Mouse (Mus musculus) adrenal gland, adult 2 months (tissue): Measurements from ENCODE around the gene Olfr341. TPM values are rescaled to one million over a fixed set of nuclear protein-coding genes. Genes with fewer than 3 reads are reported as not detected.

ENCODE experiments used
- DNase-seq: peaks from one replicate; pipeline ENCODE4 v3.0.0; 2021
- long read RNA-seq: library from polyadenylated mRNA; stranded (forward); transcript quantifications from one replicate; pipeline ENCODE4 v2.0.0, GENCODE M21; 2021
- polyA plus RNA-seq: library from polyadenylated mRNA; depleted of rRNA; stranded (reverse); fragments of >200 nt; gene quantifications from 2 replicates; pipeline ENCODE4 v1.2.3, GENCODE M21; 2012; rRNA removed
- total RNA-seq, 2 experiments: library from RNA; stranded (reverse); gene quantifications; 2 replicates each; pipeline ENCODE4 v1.2.3; 2021

The Olfr341 gene
- not detected for total RNA-seq
- not detected in 2 replicates for polyA plus RNA-seq
- long read RNA-seq, result 0 reads

DNA sequence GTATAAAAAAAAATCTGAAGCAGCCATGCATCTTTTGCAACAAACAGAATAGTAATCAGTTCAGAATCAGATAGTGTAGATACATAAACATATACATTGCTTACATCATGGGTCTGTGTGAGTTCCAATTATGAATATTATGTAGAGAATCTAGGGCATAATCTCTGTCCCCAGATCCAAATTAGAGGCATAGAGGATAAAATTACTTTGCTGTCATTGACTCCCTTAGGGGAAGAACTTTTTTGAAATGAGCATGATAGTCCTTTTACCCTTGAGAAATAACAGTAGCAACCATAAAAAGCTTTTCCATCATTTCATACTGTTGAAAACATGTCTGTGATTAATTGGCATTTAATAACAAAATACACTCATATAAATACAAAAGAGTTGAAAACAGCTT is at the start of gene Olfr341:
Olfr341 (minus strand) TSS at position 101 of the 400 bp plus-strand sequence.
- no peak for DNase-seq

DNA sequence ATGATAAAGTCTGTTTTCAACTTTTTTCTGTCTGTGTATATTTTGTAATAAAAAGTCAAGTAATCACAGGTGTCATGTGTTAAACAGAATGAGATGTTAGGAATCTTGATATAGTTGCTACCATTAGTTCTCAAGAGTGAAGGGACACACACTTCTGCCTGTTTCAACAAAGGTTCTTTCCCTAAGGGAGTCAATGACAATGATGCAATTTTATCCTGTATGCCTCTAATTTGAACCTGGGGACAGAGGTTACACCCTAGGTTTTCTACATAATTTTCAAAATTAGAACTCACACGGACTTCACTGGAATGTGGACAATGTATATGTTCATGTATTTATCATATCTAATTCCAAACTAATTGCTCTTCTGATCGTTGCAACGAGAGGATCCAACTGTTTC is 42.4 kb upstream of the Olfr341 start, which contains the start of gene Olfr342:
Olfr342 (plus strand) TSS at position 301 of the 400 bp plus-strand sequence.
- no peak for DNase-seq

DNA sequence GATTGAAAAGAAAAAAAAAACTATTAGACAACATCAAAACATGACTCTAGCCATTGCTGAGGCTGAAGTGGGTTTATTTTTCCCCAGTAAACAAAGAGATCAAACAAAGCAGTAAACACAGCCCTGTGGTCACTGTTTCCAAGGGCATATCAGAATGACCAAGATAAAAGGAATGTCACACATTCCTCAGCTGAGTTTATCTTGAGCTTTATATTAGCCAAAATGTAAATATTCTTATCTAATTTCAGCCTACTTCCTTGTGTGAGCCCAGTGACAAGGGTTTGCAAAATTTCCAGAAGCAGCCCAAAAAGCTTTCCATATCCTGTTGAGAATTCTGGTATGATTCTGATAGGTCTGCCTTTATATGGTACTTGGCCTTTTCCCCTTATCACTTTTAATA is 8.6 kb downstream of the Olfr341 start:
- no peak for DNase-seq

DNA sequence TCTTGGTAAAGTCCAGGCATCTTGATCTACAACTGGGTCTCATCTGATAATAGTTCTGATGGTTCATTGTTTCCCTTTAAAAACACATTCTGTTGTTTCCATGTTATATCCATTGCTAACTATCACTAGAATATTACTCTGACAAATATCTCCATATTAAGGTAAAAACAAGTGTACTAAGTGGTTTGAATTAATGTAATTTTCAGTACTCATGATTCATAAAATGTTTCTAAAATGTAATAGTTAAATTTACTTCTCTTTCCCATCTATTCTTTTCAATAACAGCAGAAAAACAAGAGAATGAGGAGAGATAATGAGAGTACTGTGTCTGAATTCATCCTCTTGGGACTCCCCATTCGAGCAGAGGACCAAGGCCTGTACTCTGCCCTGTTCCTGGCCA is 30.0 kb downstream of the Olfr341 start, which contains the start of gene Olfr340:
Olfr340 (plus strand) TSS at position 301 of the 400 bp plus-strand sequence.
- DNase-seq, result no peak

Other genes starting within 250 kb of the Olfr341 start
- gene Olfr338, start 108.9 kb downstream of the Olfr341 start, total RNA-seq, result not detected
- not detected in 2 replicates for gene Olfr338, start 108.9 kb downstream of the Olfr341 start, polyA plus RNA-seq
- not detected for gene Olfr339, start 63.5 kb downstream of the Olfr341 start, total RNA-seq
- gene Olfr339, start 63.5 kb downstream of the Olfr341 start, polyA plus RNA-seq, result not detected in 2 replicates
- not detected for gene Olfr340, start 29.9 kb downstream of the Olfr341 start, total RNA-seq
- gene Olfr340, start 29.9 kb downstream of the Olfr341 start, polyA plus RNA-seq, result not detected in 2 replicates
- gene Olfr342, start 42.5 kb upstream of the Olfr341 start, total RNA-seq, result not detected
- not detected in 2 replicates for gene Olfr342, start 42.5 kb upstream of the Olfr341 start, polyA plus RNA-seq
- not detected for gene Olfr344, start 84.2 kb upstream of the Olfr341 start, total RNA-seq
- not detected in 2 replicates for gene Olfr344, start 84.2 kb upstream of the Olfr341 start, polyA plus RNA-seq
- not detected for gene Olfr345, start 157.6 kb upstream of the Olfr341 start, total RNA-seq
- gene Olfr345, start 157.6 kb upstream of the Olfr341 start, polyA plus RNA-seq, result not detected in 2 replicates
- not detected for gene Olfr346, start 203.3 kb upstream of the Olfr341 start, total RNA-seq
- gene Olfr346, start 203.3 kb upstream of the Olfr341 start, polyA plus RNA-seq, result not detected in 2 replicates
- not detected for gene Olfr347, start 249.4 kb upstream of the Olfr341 start, total RNA-seq
- not detected in 2 replicates for gene Olfr347, start 249.4 kb upstream of the Olfr341 start, polyA plus RNA-seq